Mouse (Mus musculus) kidney, postnatal 25 days (tissue): ENCODE measurements around the gene Cyb5d2.
A peak's percentile ranks its signal among the peaks of the same experiment; 100 is the strongest.
"Not testable (repeated sequence)": the region's sequence is repeated elsewhere in the genome, so short reads cannot be mapped to it uniquely, and the experiment has no call there.

ENCODE experiments used
- DNase-seq, 2 experiments: peaks; one replicate each; pipeline ENCODE4 v3.0.0; 2021; ENCODE audit warnings: mixed read lengths in 2 of 2

Cyb5d2 gene

DNA sequence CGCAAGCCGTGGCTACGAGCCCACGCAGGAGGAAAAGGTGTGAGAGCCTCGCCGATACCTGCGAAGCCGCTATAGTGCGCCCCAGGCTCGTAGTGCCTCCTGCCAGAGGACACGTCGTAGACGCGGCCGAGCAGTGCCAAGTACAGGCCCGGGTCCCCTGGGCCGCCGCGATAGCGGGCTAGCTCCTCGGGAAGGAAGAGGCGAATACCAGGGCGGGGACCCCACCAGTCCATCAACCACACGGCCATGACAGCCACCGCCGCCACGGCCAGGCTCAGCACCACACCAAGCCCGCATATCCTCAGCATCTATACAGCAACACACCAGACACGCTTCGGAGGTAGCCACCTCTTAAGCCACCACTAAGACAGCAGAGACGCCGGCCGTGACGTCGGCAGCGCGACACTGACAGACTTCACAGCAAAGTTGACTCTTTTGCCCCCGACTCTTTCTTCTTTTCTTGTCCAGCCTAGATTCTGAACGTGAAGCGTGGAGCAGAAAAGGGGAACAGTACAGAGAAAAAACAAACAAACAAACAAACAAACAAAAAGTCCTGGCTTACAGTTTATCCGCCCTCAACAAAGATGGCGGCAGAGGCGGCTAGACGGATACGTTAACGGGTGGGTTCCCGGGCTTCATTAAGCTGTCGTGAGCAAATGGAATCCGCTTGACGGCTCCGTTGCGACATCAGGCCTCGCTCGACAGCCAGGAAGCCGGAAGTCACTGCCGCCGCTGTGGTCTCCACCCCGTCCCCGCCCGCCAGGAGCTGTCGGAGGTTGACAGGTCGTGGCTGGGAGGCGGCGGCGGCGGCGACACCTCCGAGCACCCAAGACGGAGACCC, at the start of gene Cyb5d2, which contains the start of gene Zzef1:
Cyb5d2 (minus strand) TSS at position 688 of the 841 bp plus-strand sequence.
Zzef1 (plus strand) TSS at position 772 of the 841 bp plus-strand sequence.
- peak; percentile 96 to 99 for DNase-seq

DNA sequence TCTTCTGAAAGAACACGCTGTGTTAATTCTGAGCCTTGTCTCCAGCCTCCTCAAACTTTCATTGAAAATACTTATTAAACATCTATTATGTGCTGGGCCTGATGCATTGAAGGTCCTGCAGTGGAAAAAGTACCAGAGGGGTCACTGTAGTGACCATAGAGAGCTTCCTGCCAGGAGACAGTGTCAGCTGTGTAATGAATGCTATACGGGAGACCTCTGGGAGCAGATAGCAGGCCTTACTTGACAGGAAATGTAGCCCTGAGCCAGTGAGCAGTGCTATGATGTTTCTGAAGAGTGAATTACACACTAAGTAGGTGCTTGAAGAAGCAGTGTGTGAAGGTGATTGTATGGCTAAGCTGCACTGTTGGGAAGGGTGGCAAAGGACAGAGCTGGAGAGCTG, 49.6 kb upstream of the Cyb5d2 start:
- no peak for DNase-seq

DNA sequence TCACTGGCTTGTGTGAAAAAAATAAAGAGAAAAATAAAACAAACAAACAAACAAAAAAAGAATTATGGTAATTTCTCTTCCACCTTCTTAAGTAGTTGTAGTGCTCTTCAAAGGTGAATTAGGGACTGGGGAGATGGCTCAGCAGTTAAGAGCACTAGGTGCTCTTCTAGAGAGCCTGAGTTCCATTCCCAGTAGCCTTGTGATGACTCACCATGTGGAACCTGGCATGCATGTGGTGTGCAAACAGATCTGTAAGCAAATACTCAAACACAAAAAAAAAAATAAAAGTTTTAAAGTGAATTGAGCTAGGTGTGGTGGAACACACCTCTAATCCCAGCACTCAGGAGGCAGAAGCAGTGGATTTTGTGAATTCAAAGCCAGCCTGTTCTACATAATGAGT, 47.6 kb upstream of the Cyb5d2 start:
- DNase-seq = no peak

DNA sequence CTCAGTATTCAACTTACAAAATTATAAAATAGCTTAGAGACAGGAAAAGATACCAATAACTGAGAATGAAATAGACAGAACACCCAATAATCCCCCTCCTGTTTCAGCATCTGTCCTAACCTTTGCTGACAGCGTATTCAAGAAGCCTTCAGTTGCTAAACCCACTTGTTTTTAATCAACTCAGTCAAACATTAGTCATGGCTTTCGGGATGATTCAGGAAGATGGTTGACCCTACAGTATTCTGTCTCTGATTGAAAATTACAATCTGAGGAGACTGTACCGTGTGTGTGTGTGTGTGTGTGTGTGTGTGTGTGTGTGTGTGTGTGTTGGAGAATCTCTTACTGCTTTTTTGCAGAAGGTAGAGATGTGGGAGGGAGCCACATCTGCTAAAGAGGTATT, 46.8 kb upstream of the Cyb5d2 start:
- DNase-seq = no peak

- no peak for DNase-seq
Observed at GRCm38 (mm10) chr11:72829869-72830268, 33.9 kb upstream of the Cyb5d2 start.

- DNase-seq = no peak
Observed at GRCm38 (mm10) chr11:72821041-72821440, 25.1 kb upstream of the Cyb5d2 start.

GRCm38 (mm10) chr11:72818067-72818466, 22.1 kb upstream of the Cyb5d2 start:
- DNase-seq = no peak

DNA sequence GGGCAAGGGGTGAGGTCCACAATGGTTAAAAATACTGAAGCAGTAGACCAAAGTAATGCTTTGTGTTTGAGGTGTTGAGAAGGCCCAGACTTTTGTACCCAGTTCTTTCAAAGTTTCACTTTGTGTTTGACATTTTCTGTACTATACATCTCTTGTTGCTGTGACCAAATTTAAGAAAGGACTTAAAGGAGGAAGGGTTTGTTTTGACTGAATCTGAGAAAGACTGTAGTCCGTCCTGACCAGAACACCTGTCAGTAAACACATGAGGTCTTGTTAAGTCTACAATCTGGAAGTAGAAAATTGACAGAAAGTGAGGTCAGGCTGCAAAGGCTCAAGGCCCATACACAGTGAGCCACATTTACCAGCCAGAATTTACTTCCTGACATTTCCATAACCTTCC, 20.9 kb upstream of the Cyb5d2 start:
- DNase-seq = no peak

DNA sequence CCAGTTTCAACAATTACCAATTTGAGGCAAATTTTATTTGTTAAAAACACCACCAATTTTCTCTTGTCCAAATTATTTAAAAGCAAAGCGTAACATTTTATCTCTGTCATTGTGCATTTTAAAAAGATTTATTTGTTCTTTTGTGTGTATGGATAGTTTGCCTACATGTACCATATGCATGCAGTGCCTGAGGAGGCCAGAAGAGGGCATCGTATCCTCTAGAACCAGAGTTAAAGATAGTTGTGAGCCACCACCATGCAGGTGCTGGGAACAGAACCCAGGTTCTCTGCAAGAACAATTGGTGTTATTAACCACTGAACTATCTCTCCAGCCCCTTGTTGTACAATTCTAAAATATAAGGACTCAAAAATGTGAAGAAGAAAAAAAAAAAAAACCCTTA, 18.2 kb upstream of the Cyb5d2 start:
- DNase-seq = peak in 1 of 2 experiments; percentile 21

DNA sequence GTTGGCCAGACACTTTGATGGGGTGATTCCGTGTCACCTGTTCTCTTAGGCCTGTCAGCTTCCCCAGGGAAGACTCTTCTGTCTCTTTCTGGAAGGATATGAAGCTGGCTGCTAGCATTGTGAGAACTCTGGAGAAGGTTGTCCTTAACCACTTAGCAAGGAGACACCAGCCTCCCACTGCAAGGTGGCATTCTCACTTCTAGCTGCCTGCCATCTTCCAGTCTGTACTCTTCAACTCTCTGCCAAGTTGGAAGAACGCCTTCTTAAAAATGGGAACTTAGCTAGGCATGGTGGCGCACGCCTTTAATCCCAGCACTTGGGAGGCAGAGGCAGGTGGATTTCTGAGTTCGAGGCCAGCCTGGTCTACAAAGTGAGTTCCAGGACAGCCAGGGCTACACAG, 17.7 kb upstream of the Cyb5d2 start:
- DNase-seq = no peak

DNA sequence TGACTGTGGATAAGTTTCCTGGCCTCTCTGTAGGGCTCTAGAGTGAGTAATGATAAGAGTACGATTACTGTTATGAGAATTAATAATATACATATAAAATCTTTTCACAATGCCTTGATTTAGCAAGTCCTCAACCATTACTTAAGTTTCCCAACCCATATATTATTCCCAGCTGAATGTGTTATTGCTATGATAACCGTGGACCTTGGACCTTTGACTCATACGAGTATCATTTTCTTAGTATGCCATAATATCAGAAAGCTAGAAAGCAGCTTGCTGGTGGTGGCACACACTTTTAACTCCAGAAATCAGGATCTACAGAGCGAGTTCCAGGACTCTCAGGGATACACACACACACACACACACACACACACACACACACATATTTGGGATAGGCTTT, 12.1 kb upstream of the Cyb5d2 start:
- DNase-seq = no peak

DNA sequence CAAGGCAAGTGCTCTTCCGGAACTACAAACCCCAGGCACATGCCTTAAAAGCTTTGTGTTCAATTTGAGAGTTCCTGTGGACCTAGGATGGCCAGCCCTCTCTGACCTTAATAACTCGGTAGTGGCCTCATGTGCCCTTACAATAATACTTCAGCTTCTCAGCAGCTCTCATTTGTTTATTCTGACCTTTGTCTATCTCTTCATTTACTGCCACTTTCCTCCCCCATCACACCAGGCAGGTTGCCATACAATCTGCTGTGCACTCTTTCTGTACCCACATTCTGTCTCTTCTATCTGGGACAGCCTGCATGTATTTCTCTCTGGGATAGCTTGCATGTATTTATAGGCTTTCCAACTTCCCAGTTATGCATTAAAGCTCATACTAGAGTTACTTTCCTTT, 10.6 kb upstream of the Cyb5d2 start:
- DNase-seq = no peak

DNA sequence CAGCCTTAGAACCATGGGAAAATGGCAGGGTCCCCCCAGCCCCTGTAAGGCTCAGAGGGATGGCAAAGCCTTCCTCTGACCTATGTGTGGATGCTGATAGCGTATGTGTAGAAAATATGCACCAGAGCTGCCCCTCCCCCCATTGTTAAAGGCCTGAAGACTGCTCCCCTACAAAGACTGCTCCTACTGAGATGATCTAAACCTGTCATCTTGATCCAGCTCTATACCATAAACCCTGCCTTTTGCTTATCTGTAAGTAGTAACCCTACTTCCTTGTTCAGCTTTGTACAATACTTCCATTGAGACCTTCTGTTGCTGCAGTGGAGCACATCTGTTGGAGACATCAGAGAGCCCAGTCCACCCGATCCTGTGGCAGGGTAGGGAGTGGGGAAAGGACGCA, 9.3 kb upstream of the Cyb5d2 start:
- no peak for DNase-seq

DNA sequence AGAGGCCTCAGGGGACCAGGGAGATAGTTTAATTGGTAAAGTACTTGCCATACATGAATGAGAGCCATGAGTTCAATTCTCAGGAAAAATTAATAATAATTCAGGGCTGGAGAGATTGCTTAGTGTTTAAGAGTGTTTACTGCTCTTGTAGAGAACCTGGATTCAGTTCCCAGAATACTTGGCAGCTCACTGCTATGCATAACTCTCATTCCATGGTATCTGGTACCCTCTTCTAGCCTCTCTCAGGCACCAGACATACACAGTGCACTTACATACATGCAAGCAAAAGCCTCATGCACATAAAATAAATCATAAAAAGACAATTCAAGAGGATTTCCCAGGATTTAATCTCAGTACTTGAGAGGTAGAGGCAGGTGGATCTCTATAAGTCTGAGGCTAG, 8.6 kb upstream of the Cyb5d2 start:
- no peak for DNase-seq

- DNase-seq = no peak
Observed at GRCm38 (mm10) chr11:72803038-72803437, 7.1 kb upstream of the Cyb5d2 start.

- DNase-seq = no peak
Observed at GRCm38 (mm10) chr11:72801182-72801581, 5.2 kb upstream of the Cyb5d2 start.

GRCm38 (mm10) chr11:72798112-72798511, 2.2 kb upstream of the Cyb5d2 start:
- DNase-seq = no peak

DNA sequence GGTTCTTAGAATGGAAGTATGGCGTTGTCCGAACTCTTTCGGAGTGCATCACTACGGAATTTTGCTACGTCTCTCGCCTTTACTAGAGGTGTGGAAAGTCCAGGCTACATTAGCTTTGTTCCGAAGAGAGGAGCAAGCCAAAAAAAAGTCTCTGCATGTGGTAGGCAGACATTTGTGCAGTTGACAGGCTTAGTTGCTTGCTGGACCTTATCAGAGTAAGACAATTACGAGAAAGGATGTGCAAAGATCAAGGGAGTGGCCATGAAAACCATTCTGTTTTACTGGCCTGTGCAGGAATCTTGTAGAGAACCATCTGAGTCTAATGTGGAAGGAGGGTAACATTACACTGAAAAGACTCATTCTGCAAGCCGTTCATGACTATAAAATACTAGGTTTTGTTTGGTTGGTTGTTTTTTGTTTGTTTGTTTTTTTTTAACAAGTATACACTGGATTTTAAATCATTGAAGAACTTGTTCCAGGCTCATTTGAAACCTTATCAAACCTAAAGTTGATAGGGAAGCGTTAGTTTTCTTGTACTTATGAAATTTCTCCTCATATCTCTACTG, 914 bp upstream of the Cyb5d2 start:
- no peak for DNase-seq

- DNase-seq = peak; percentile 29 to 62
Observed at GRCm38 (mm10) chr11:72796296-72796687, 350 bp upstream of the Cyb5d2 start.

GRCm38 (mm10) chr11:72795149-72795454, 840 bp downstream of the Cyb5d2 start:
- no peak for DNase-seq

DNA sequence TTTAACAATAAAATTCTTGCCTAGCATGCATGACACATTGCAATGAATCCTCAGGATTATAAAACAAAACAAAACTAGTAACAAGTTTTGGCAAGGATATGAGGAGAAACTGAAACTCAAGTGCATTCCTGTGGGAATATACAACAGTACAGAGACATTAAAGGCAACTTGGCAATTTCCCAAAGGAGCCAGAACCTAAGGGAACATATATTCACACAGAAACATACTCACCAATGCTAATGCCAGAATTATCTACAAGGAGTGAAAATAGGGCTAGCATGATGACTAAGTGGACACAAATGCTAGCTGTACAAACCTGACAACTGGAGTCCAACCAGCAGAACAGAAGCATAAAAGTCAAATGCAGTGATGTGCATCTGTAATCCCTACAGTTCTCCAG, 3.9 kb downstream of the Cyb5d2 start:
- no peak for DNase-seq

- DNase-seq = no peak
Observed at GRCm38 (mm10) chr11:72782503-72782902, 13.4 kb downstream of the Cyb5d2 start.

DNA sequence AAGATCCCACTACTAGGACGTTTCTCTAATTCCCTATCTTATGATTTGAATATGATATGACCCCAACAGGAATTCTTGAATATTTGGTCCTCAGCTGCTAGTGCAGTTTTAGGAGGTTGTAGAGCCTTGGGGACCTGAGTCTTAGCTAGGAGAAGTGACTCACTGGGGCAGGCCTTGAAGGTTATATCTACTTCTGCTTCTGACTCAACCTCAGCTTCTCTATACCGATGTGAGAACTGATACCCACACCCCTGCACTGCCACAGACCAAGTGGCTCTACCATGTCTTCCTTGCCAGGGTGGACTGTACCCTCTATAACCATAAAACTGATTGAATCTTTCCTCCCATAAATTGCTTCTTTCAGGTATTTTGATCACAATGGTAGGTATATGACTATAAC, 13.8 kb downstream of the Cyb5d2 start:
- DNase-seq = no peak

DNA sequence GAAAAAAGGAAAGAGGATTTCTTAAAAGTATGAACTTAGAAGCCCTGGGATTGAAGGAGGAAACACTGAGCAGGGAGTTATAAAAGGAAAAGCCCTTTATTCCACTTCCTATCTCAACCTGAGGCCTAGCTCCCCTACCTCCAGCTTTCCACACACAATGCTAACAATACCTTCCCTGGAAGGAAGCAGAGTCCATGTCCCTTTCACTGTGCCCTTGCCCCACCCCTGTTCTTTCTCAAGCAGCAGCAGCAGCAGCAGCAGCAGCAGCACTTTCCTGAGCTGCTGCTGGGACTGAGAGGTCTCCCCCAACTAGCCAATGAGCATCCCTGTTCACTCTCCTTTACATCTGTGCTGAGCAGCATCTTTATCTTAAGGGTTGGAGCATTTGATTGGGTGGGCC, 17.0 kb downstream of the Cyb5d2 start:
- no peak for DNase-seq

DNA sequence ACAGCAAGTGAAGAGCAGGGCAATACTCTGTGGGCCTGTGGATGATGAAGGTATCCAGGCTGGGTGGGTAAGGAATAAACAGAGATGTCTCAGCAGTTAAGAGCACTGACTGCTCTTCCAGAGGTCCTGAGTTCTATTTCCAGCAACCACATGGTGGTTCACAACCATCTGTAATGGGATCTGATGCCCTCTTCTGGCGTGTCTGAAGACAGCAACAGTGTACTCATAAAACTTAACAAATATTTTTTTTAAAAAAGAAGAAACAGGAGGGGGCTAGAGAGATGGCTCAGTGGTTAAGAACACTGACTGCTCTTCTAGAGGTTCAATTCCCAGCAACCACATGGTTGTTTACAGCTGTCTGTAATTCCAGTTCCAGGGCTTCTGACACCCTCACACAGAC, 23.3 kb downstream of the Cyb5d2 start:
- not testable (repeated sequence) for DNase-seq
